Mouse (Mus musculus): Measurements from ENCODE around the gene Clybl. TPM values are rescaled to one million over a fixed set of nuclear protein-coding genes. Genes with fewer than 3 reads are reported as not detected.

Gene Clybl
- polyA plus RNA-seq, 1 experiment from 2014 or later, result 12.5 TPM

GRCm38 (mm10) chr14:122213590-122213989 lies 32.1 kb downstream of the Clybl start:
- H3K4me3 ChIP-seq, result no peak overlapping the region
- ATAC-seq (replicated peaks), result no peak
- H3K27me3 ChIP-seq (replicated peaks), result no peaks in the 10 kb centered on the region
- WGBS, result 79% methylated on average over 8 of the region's 8 CpGs
- H3K9me3 ChIP-seq, result no peaks in the 10 kb centered on the region
- no peak overlapping the region for H3K4me2 ChIP-seq
- no peaks in the 10 kb centered on the region for H3K4me1 ChIP-seq
- no peaks in the 10 kb centered on the region for H3K36me3 ChIP-seq (replicated peaks)
- no peak overlapping the region for H3K27ac ChIP-seq
- H3K9ac ChIP-seq, result no peak overlapping the region

DNA sequence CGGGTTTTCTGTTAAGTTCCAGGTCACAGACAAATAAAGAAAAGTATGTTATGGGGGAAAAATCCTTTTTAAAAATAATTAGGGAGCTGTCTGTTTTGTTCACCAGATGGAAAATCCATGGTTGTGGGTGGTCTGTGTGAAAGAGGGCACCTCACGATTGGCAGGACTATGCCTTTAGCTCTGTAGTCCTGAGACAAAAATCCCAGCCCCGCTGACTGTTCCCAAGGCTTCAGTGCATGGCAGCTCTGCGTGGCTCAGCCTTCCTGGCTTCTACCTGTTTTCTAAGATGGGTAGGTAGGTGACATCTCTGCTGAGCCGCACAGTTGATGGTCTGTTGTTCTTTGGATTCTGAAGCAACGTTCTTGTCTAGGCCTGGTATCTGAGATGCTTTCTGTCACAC lies 32.6 kb downstream of the Clybl start:
- H3K9me3 ChIP-seq, result no peaks in the 10 kb centered on the region
- no peak overlapping the region for H3K4me3 ChIP-seq
- no peak overlapping the region for H3K4me2 ChIP-seq
- no peaks in the 10 kb centered on the region for H3K36me3 ChIP-seq (replicated peaks)
- ATAC-seq (replicated peaks), result no peak
- H3K9ac ChIP-seq, result no peak overlapping the region
- WGBS, result 89% methylated on average over 6 of the region's 6 CpGs
- no peaks in the 10 kb centered on the region for H3K4me1 ChIP-seq
- no peak overlapping the region for H3K27ac ChIP-seq
- H3K27me3 ChIP-seq (replicated peaks), result no peaks in the 10 kb centered on the region

DNA sequence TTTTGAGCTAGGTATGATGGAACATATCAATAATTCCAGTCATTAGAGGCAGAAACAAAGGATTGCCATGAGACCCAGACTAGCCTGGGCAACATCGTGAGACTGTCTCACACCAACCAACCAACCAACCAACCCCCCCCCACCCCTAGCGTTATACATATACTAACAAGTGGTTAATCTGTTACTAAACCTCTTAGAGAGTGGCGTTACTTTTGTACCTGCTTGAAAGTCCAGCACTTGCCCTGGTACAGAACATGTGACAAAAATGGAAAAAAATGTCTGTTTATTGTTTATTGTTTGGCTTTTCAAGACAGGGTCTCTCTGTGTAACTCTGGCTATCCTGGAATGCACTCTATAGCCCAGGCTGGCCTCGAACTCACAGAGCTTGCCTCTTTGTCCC lies 35.7 kb downstream of the Clybl start:
- Histone ChIP-seq H3K4me2 (no peak overlapping the region), H3K27me3 (replicated peaks) (no peaks in the 10 kb centered on the region), H3K4me3 (no peak overlapping the region), H3K27ac (no peak overlapping the region), H3K9ac (no peak overlapping the region), H3K9me3 (no peaks in the 10 kb centered on the region), H3K4me1 (no peaks in the 10 kb centered on the region), H3K36me3 (replicated peaks) (no peaks in the 10 kb centered on the region)
- WGBS, result 92% methylated on average over 4 of the region's 4 CpGs
- no peak for ATAC-seq (replicated peaks)

- H3K4me1 ChIP-seq, result peaks cover 9% of the 10 kb centered on the region; the same call in 1 of the 2 replicates
- no peaks in the 10 kb centered on the region for H3K9me3 ChIP-seq
- no peak overlapping the region for H3K9ac ChIP-seq
- H3K27me3 ChIP-seq (replicated peaks), result peaks cover 36% of the 10 kb centered on the region
- 77% methylated on average over 10 of the region's 10 CpGs for WGBS
- H3K4me3 ChIP-seq, result no peak overlapping the region
- H3K36me3 ChIP-seq (replicated peaks), result no peaks in the 10 kb centered on the region
- H3K4me2 ChIP-seq, result no peak overlapping the region
- ATAC-seq (replicated peaks), result peak; percentile 21; the same call in 1 of the 2 replicates
- H3K27ac ChIP-seq, result no peak overlapping the region
These were observed 41.5 kb downstream of the Clybl start for GRCm38 (mm10) chr14:122222934-122223374.

- Histone ChIP-seq H3K27me3 (replicated peaks) (peaks cover 36% of the 10 kb centered on the region), H3K4me1 (peaks cover 9% of the 10 kb centered on the region; the same call in 1 of the 2 replicates), H3K9ac (no peak overlapping the region), H3K4me3 (no peak overlapping the region), H3K36me3 (replicated peaks) (no peaks in the 10 kb centered on the region), H3K27ac (no peak overlapping the region), H3K9me3 (no peaks in the 10 kb centered on the region), H3K4me2 (no peak overlapping the region)
- peak; percentile 95 for ATAC-seq (replicated peaks)
- WGBS, result 21% methylated on average over 9 of the region's 9 CpGs
These were observed 42.1 kb downstream of the Clybl start for GRCm38 (mm10) chr14:122223461-122224102.

DNA sequence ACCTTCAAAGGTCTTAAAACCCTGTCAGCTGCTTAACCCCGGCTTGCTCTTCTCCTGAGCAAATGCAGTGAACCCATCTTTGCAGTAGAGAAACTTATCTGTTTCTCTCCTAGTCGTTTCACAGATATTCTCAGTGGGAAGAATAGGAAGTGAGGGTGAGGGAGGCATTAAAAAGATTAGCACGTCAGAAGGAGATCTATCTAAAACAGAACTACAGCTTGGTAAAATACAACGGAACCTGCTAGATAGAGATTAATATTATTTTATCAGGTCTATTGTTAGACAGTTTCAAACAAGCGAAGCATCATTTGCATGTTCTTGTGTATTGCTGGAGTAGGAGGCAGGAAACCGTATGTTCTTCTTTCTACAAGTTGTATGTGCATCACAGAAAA lies 42.6 kb downstream of the Clybl start:
- Histone ChIP-seq H3K4me1 (peaks cover 9% of the 10 kb centered on the region; the same call in 1 of the 2 replicates), H3K4me3 (no peak overlapping the region), H3K9ac (no peak overlapping the region), H3K27me3 (replicated peaks) (peaks cover 38% of the 10 kb centered on the region), H3K27ac (peak overlapping the region; percentile 42; the same call in 1 of the 2 replicates), H3K36me3 (replicated peaks) (no peaks in the 10 kb centered on the region), H3K4me2 (no peak overlapping the region), H3K9me3 (no peaks in the 10 kb centered on the region)
- WGBS, result 34% methylated on average over 6 of the region's 6 CpGs
- no peak; the same call in 1 of the 2 replicates for ATAC-seq (replicated peaks)

- H3K36me3 ChIP-seq (replicated peaks), result no peaks in the 10 kb centered on the region
- no peak overlapping the region for H3K4me2 ChIP-seq
- peaks cover 9% of the 10 kb centered on the region; the same call in 1 of the 2 replicates for H3K4me1 ChIP-seq
- ATAC-seq (replicated peaks), result no peak
- 38% methylated on average over 8 of the region's 8 CpGs for WGBS
- peak overlapping the region; percentile 42; the same call in 1 of the 2 replicates for H3K27ac ChIP-seq
- H3K27me3 ChIP-seq (replicated peaks), result peaks cover 42% of the 10 kb centered on the region
- H3K9ac ChIP-seq, result no peak overlapping the region
- no peak overlapping the region for H3K4me3 ChIP-seq
- no peaks in the 10 kb centered on the region for H3K9me3 ChIP-seq
These were observed 43.0 kb downstream of the Clybl start for GRCm38 (mm10) chr14:122224501-122224928.

GRCm38 (mm10) chr14:122225479-122226132 lies 44.1 kb downstream of the Clybl start:
- Histone ChIP-seq H3K4me2 (no peak overlapping the region), H3K4me1 (peaks cover 9% of the 10 kb centered on the region; the same call in 1 of the 2 replicates), H3K36me3 (replicated peaks) (no peaks in the 10 kb centered on the region), H3K27me3 (replicated peaks) (peaks cover 52% of the 10 kb centered on the region), H3K27ac (peak overlapping the region; percentile 9; the same call in 1 of the 2 replicates), H3K9me3 (no peaks in the 10 kb centered on the region), H3K4me3 (no peak overlapping the region), H3K9ac (no peak overlapping the region)
- no peak for ATAC-seq (replicated peaks)
- 15% methylated on average over 7 of the region's 7 CpGs for WGBS

DNA sequence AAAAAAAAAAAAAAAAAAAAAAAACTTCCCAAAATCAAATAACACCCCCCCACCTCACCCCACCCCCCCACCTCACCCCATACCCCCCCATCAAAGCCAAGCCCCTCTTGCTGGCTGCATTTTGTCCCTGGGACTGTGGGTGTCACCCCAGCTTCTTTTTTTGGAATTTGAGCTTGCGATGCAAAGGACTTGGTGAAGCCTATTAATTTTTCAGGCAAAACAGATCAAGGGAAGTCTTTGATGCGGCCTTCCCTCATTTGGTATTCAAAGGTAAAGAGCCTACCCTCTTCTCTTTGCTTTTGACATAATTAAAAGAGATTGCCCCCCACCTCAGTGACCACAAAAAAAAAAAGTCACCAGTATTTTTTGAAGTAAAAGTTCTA lies 44.6 kb downstream of the Clybl start:
- Histone ChIP-seq H3K4me1 (peaks cover 9% of the 10 kb centered on the region; the same call in 1 of the 2 replicates), H3K9ac (no peak overlapping the region), H3K4me2 (no peak overlapping the region), H3K9me3 (no peaks in the 10 kb centered on the region), H3K4me3 (no peak overlapping the region), H3K27me3 (replicated peaks) (peaks cover 56% of the 10 kb centered on the region), H3K36me3 (replicated peaks) (no peaks in the 10 kb centered on the region), H3K27ac (no peak overlapping the region)
- ATAC-seq (replicated peaks), result no peak
- 32% methylated on average over 2 of the region's 2 CpGs for WGBS

DNA sequence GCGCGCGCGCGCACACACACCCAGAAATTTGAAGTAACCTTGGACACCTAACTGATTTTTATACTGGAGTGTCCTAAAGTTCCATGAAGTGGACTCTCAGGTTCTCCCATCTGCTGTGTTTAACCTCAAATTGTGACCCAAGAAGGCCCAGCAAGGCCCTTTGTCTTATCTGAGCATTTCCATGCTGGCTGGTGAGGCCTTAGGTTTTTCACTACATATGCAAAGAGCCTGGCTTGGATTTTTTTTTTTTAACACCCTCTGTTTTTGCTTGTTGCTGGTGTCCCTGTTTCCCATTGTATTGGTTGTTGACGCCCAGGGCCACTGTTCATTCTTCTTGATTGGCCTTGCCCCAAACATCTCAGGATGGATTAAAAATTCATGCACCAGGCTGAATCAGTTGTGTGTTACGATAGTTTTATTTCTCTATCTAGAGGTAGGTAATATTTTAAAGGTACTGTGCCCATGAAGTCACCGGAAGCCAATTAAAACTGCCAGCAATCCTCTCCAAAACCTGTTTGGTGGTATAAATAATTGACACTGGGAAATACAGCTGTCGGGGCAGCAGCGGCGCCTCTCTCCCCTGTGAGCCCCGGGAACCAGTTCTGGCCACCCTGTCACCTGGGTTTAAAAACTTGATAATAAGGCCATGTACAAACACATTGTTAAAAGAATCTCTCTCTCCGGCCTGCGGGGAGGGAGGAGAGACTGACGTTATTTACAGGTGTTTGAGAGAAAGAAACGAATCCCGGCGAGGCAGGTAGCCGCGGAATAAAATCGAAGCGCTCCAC lies 45.4 kb downstream of the Clybl start:
- Histone ChIP-seq H3K9ac (no peak overlapping the region), H3K36me3 (replicated peaks) (no peaks in the 10 kb centered on the region), H3K27ac (0 out of 2 replicates have a peak overlapping the region, but pooled peaks have one; percentile 45), H3K27me3 (replicated peaks) (peaks cover 62% of the 10 kb centered on the region), H3K9me3 (no peaks in the 10 kb centered on the region), H3K4me3 (no peak overlapping the region), H3K4me1 (peaks cover 9% of the 10 kb centered on the region; the same call in 1 of the 2 replicates), H3K4me2 (no peak overlapping the region)
- WGBS, result 36% methylated on average over 22 of the region's 22 CpGs
- ATAC-seq (replicated peaks), result no peak

- ATAC-seq (replicated peaks), result no peak
- Histone ChIP-seq H3K27ac (peak overlapping the region; percentile 45; the same call in 1 of the 2 replicates), H3K9me3 (no peaks in the 10 kb centered on the region), H3K27me3 (replicated peaks) (peaks cover 61% of the 10 kb centered on the region), H3K4me3 (no peak overlapping the region), H3K36me3 (replicated peaks) (no peaks in the 10 kb centered on the region), H3K4me1 (peaks cover 9% of the 10 kb centered on the region; the same call in 1 of the 2 replicates), H3K4me2 (peak overlapping the region; percentile 10; the same call in 1 of the 2 replicates), H3K9ac (no peak overlapping the region)
- 11% methylated on average over 14 of the region's 14 CpGs for WGBS
These were observed 46.0 kb downstream of the Clybl start for GRCm38 (mm10) chr14:122227454-122227951.
